Mouse (Mus musculus): ENCODE measurements around the gene Abcf2.
"Not testable (repeated sequence)": the region's sequence is repeated elsewhere in the genome, so short reads cannot be mapped to it uniquely, and the experiment has no call there.

Abcf2 gene

GRCm38 (mm10) chr5:24586547-24587199 lies 9.4 kb upstream of the Abcf2 start, which contains the start of gene Chpf2:
Gene Chpf2 (plus strand): TSS chr5:24586741.
- peak; percentile 71 to 81 for DNase-seq (ENCODE audit: low read depth in 2 of 2, low spot score in 2 of 2)

- DNase-seq (ENCODE audit: low read depth in 2 of 2, low spot score in 2 of 2), result no peak
These were observed 8.8 kb upstream of the Abcf2 start for GRCm38 (mm10) chr5:24586106-24586505.

- DNase-seq (ENCODE audit: low read depth in 2 of 2, low spot score in 2 of 2), result no peak
These were observed 1.1 kb upstream of the Abcf2 start for GRCm38 (mm10) chr5:24578109-24578963.

GRCm38 (mm10) chr5:24576801-24577182 lies 475 bp downstream of the Abcf2 start:
- DNase-seq (ENCODE audit: low read depth in 2 of 2, low spot score in 2 of 2), result peak in 1 of 2 experiments; percentile 20

- DNase-seq (ENCODE audit: low read depth in 2 of 2, low spot score in 2 of 2), result no peak
These were observed 1.3 kb downstream of the Abcf2 start for GRCm38 (mm10) chr5:24575948-24576347.

- DNase-seq (ENCODE audit: low read depth in 2 of 2, low spot score in 2 of 2), result no peak
These were observed 20.6 kb downstream of the Abcf2 start, which contains the start of gene 4931409K22Rik for GRCm38 (mm10) chr5:24556709-24557108. Gene 4931409K22Rik (minus strand): TSS chr5:24556809.

- not testable (repeated sequence) for DNase-seq (ENCODE audit: low read depth in 2 of 2, low spot score in 2 of 2)
These were observed 21.9 kb downstream of the Abcf2 start for GRCm38 (mm10) chr5:24555335-24555734.

GRCm38 (mm10) chr5:24553621-24554244 lies 23.5 kb downstream of the Abcf2 start:
- no peak for DNase-seq (ENCODE audit: low read depth in 2 of 2, low spot score in 2 of 2)

GRCm38 (mm10) chr5:24551317-24551688 lies 26.0 kb downstream of the Abcf2 start:
- DNase-seq (ENCODE audit: low read depth in 2 of 2, low spot score in 2 of 2), result no peak

GRCm38 (mm10) chr5:24550598-24551316 lies 26.5 kb downstream of the Abcf2 start:
- DNase-seq (ENCODE audit: low read depth in 2 of 2, low spot score in 2 of 2), result no peak

GRCm38 (mm10) chr5:24542643-24543042 lies 34.6 kb downstream of the Abcf2 start:
- DNase-seq (ENCODE audit: low read depth in 2 of 2, low spot score in 2 of 2), result no peak

- DNase-seq (ENCODE audit: low read depth in 2 of 2, low spot score in 2 of 2), result no peak
These were observed 36.1 kb downstream of the Abcf2 start for GRCm38 (mm10) chr5:24541144-24541569.

GRCm38 (mm10) chr5:24540387-24541143 lies 36.7 kb downstream of the Abcf2 start, which contains the start of gene Asb10:
Gene Asb10 (minus strand): TSS chr5:24540978.
- DNase-seq (ENCODE audit: low read depth in 2 of 2, low spot score in 2 of 2), result no peak

- no peak for DNase-seq (ENCODE audit: low read depth in 2 of 2, low spot score in 2 of 2)
These were observed 37.5 kb downstream of the Abcf2 start for GRCm38 (mm10) chr5:24539571-24540296.

- no peak for DNase-seq (ENCODE audit: low read depth in 2 of 2, low spot score in 2 of 2)
These were observed 39.6 kb downstream of the Abcf2 start for GRCm38 (mm10) chr5:24537618-24538017.

GRCm38 (mm10) chr5:24536511-24536910 lies 40.8 kb downstream of the Abcf2 start:
- DNase-seq (ENCODE audit: low read depth in 2 of 2, low spot score in 2 of 2), result no peak

- DNase-seq (ENCODE audit: low read depth in 2 of 2, low spot score in 2 of 2), result no peak
These were observed 41.5 kb downstream of the Abcf2 start for GRCm38 (mm10) chr5:24535731-24536130.

GRCm38 (mm10) chr5:24534292-24534691 lies 43.0 kb downstream of the Abcf2 start:
- no peak for DNase-seq (ENCODE audit: low read depth in 2 of 2, low spot score in 2 of 2)

- no peak for DNase-seq (ENCODE audit: low read depth in 2 of 2, low spot score in 2 of 2)
These were observed 43.9 kb downstream of the Abcf2 start for GRCm38 (mm10) chr5:24533391-24533790.
